Comparison of ENCODE assay signal across 8 mouse cellular contexts in the genomic region with DNA sequence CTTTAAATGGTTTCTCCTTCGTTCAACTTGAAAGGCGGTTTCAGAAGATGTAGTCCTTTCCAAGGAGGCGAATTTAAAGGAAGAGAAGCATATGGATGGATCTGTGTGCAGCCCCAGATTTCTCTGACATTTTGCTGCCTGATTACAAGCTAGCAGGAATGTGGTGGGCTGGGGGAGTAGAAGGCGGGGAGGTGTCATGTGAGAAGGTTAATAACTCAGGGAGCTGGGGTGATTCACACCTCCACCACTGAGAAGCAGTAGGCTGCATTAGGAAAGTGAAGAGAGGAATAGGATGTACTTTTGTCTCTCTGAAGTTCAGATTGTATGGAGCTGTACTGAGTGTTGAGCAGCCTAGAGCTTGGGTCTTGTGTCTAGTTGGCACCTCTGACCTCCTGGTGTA. TPM values are rescaled to one million over a fixed set of nuclear protein-coding genes. Genes with fewer than 3 reads are reported as not detected.
DNase-seq lines count a peak whose midpoint lies in the region; ATAC-seq and TF ChIP-seq lines count a peak whose summit lies in the region.

No protein-coding gene starts in this region.

- H3K4me3 ChIP-seq in heart, embryonic 12.5 days, result peak overlapping the region; percentile 93
- peak overlapping the region; percentile 97 for H3K4me3 ChIP-seq in E14TG2a.4 (replicated peaks; ENCODE audit: low read length)
- H3K4me3 ChIP-seq in forebrain, embryonic 14.5 days (ENCODE audit: low read depth, low read length), result peak overlapping the region; percentile 84
- peak overlapping the region; percentile 89 for H3K4me3 ChIP-seq in liver, postnatal 0 days (ENCODE audit: low read depth, low read length)

- TF ChIP-seq EP300 in liver, postnatal 0 days (IDR thresholded peaks at IDR 0.05; ENCODE audit: low read depth), result no peak

- peak overlapping the region; percentile 85 for H3K9ac ChIP-seq in heart, embryonic 12.5 days
- H3K9ac ChIP-seq in forebrain, embryonic 14.5 days (ENCODE audit: low read length), result peak overlapping the region; percentile 85
- peak overlapping the region; percentile 74 for H3K9ac ChIP-seq in liver, postnatal 0 days (replicated peaks)

- H3K4me2 ChIP-seq in heart, embryonic 12.5 days, result peak overlapping the region; percentile 97
- H3K4me2 ChIP-seq in forebrain, embryonic 14.5 days (ENCODE audit: low read length), result peak overlapping the region; percentile 98
- peak overlapping the region; percentile 98 for H3K4me2 ChIP-seq in liver, postnatal 0 days (ENCODE audit: low read depth, low read length)

- no peak for TF ChIP-seq CTCF in E14TG2a.4 (conservative IDR thresholded peaks at IDR 0.05; ENCODE audit: low read length)
- TF ChIP-seq CTCF in liver, postnatal 0 days (IDR thresholded peaks at IDR 0.05; ENCODE audit: low read depth), result no peak

- H3K27me3 ChIP-seq in heart, embryonic 12.5 days (replicated peaks), result 0 out of 2 replicates have a peak, but pooled peaks cover 4% of the 10 kb centered on the region
- no peaks in the 10 kb centered on the region for H3K27me3 ChIP-seq in E14TG2a.4 (ENCODE audit: insufficient read depth, low read length)
- H3K27me3 ChIP-seq in forebrain, embryonic 14.5 days (replicated peaks; ENCODE audit: control insufficient read depth, insufficient read depth, low read length), result no peaks in the 10 kb centered on the region
- H3K27me3 ChIP-seq in liver, postnatal 0 days (ENCODE audit: insufficient read depth, low read length), result no peaks in the 10 kb centered on the region

- no peaks in the 10 kb centered on the region for H3K9me3 ChIP-seq in heart, embryonic 12.5 days (replicated peaks)
- H3K9me3 ChIP-seq in E14TG2a.4 (ENCODE audit: low read length), result peaks cover 6% of the 10 kb centered on the region
- no peaks in the 10 kb centered on the region for H3K9me3 ChIP-seq in forebrain, embryonic 14.5 days (replicated peaks; ENCODE audit: control insufficient read depth, low read length)
- no peaks in the 10 kb centered on the region for H3K9me3 ChIP-seq in liver, postnatal 0 days (ENCODE audit: low read length)

- ATAC-seq in heart, embryonic 12.5 days (ENCODE audit: insufficient number of reproducible peaks, low FRiP score), result no peak
- no peak for ATAC-seq in forebrain, embryonic 14.5 days
- no peak for ATAC-seq in liver, postnatal 0 days
- no peak for ATAC-seq in erythroid progenitor cell, adult 5-6 weeks (replicated peaks; ENCODE audit: low FRiP score, poor library complexity, severe bottlenecking)

- peaks cover 3% of the 10 kb centered on the region; the same call in 1 of the 2 replicates for H3K36me3 ChIP-seq in heart, embryonic 12.5 days
- peaks cover 12% of the 10 kb centered on the region for H3K36me3 ChIP-seq in E14TG2a.4 (ENCODE audit: insufficient read depth, low read length)
- no peaks in the 10 kb centered on the region for H3K36me3 ChIP-seq in forebrain, embryonic 14.5 days (ENCODE audit: control insufficient read depth, insufficient read depth, low read length)
- H3K36me3 ChIP-seq in liver, postnatal 0 days (replicated peaks; ENCODE audit: insufficient read depth, low read length), result no peaks in the 10 kb centered on the region

- H3K27ac ChIP-seq in heart, embryonic 12.5 days (ENCODE audit: poor library complexity, severe bottlenecking), result no peak overlapping the region
- H3K27ac ChIP-seq in forebrain, embryonic 14.5 days (ENCODE audit: low read depth, low read length), result no peak overlapping the region
- H3K27ac ChIP-seq in liver, postnatal 0 days (ENCODE audit: low read depth), result no peak overlapping the region

- H3K4me1 ChIP-seq in heart, embryonic 12.5 days (replicated peaks), result peaks cover 28% of the 10 kb centered on the region
- peaks cover 38% of the 10 kb centered on the region for H3K4me1 ChIP-seq in E14TG2a.4 (replicated peaks; ENCODE audit: low read depth, low read length)
- H3K4me1 ChIP-seq in forebrain, embryonic 14.5 days (ENCODE audit: control insufficient read depth, insufficient read depth, low read length), result peaks cover 20% of the 10 kb centered on the region
- H3K4me1 ChIP-seq in liver, postnatal 0 days (ENCODE audit: insufficient read depth), result peaks cover 43% of the 10 kb centered on the region

- intact Hi-C loops in heart, postnatal 10 days (cut with DNase I), result loop anchor here (2.0 kb wide), 1 partner anchor 83 kb away; no protein-coding TSS in a partner anchor

- DNase-seq in heart, postnatal 10 days, result no peak
- DNase-seq in forebrain, embryonic 14.5 days (ENCODE audit: low spot score), result no peak
- no peak for DNase-seq in liver, postnatal 0 days
- no peak for DNase-seq in spleen, postnatal 36 days (ENCODE audit: low spot score in 2 of 2)
- no peak for DNase-seq in cerebellum, postnatal 10 days

- WGBS in heart, embryonic 12.5 days, result 18% methylated on average over 4 of the region's 4 CpGs
- 36% methylated on average over 4 of the region's 4 CpGs for WGBS in forebrain, embryonic 14.5 days
- WGBS in liver, postnatal 0 days (ENCODE audit: insufficient replicate concordance), result 25% methylated on average over 4 of the region's 4 CpGs

RNA-seq across cellular contexts. Expression of a gene that starts 0.9 kb away (rescaled TPM):
- 13.1 and 14.0 TPM in 2 replicates for polyA plus RNA-seq in heart, embryonic 12.5 days (2016; fragmentation: Nextera tagmentation; extraction: Ambion mirVana)
- total RNA-seq in heart, postnatal 10 days (2021), result 1 to 10 TPM; 8.3 to 9.1 TPM
- 12.6 and 16.5 TPM in 2 replicates for polyA plus RNA-seq in forebrain, embryonic 14.5 days (2014; fragmentation: Nextera tagmentation; extraction: Ambion mirVana)
- polyA plus RNA-seq in liver, postnatal 0 days (2015; fragmentation: Nextera tagmentation; extraction: Ambion mirVana), result 5.9 and 6.0 TPM in 2 replicates
- total RNA-seq in erythroid progenitor cell, adult 5-6 weeks (2015; ENCODE audit: low replicate concordance), result 1.4 and 1.7 TPM in 2 replicates
- 3.7 TPM in 2 replicates for total RNA-seq in erythroid progenitor cell, adult 5-6 weeks (2017; ENCODE audit: low replicate concordance)
